Mouse (Mus musculus): ENCODE measurements at regions not wholly inside any gene's neighbourhood (a gene's known extent, or its start where the extent isn't known, plus 50 kb on each side); places are given as distances from the start of the nearest gene placed in this dataset.

GRCm38 (mm10) chr6:10970587-10971138 is 936.6 kb downstream of the Ndufa4 start:
- peak; percentile 41 for DNase-seq (ENCODE audit: extremely low spot score)

GRCm38 (mm10) chr6:10969841-10970536 is 937.3 kb downstream of the Ndufa4 start:
- peak; percentile 33 for DNase-seq (ENCODE audit: extremely low spot score)

GRCm38 (mm10) chr6:10943545-10943944 is 963.8 kb downstream of the Ndufa4 start:
- DNase-seq (ENCODE audit: extremely low spot score) = no peak

GRCm38 (mm10) chr6:10941470-10941869 is 965.8 kb downstream of the Ndufa4 start:
- no peak for DNase-seq (ENCODE audit: extremely low spot score)
